In genomic region chr11:84871548-84872069, GRCm38 (mm10) we compare ENCODE assay signal across 8 mouse cellular contexts. TPM values are rescaled to one million over a fixed set of nuclear protein-coding genes. Genes with fewer than 3 reads are reported as not detected.
DNase-seq lines count a peak whose midpoint lies in the region; ATAC-seq and TF ChIP-seq lines count a peak whose summit lies in the region.

No protein-coding gene starts in this region.

- no peaks in the 10 kb centered on the region for H3K9me3 ChIP-seq in heart, postnatal 0 days (replicated peaks; ENCODE audit: control insufficient read depth, low read length)
- no peaks in the 10 kb centered on the region for H3K9me3 ChIP-seq in MEL (replicated peaks; ENCODE audit: insufficient read depth, low read length)
- no peaks in the 10 kb centered on the region for H3K9me3 ChIP-seq in hindbrain, embryonic 11.5 days (ENCODE audit: control insufficient read depth, low read length)
- H3K9me3 ChIP-seq in midbrain, embryonic 11.5 days (ENCODE audit: control insufficient read depth, low read length) = no peaks in the 10 kb centered on the region

- no peak for TF ChIP-seq POLR2A in MEL (IDR thresholded peaks at IDR 0.05; ENCODE audit: control insufficient read depth in 1 of 2, insufficient read depth in 1 of 2, low read depth in 1 of 2, low read length in 2 of 2, poor library complexity in 1 of 2)

- H3K4me3 ChIP-seq in heart, postnatal 0 days (ENCODE audit: low read depth, low read length) = peak overlapping the region; percentile 78
- peak overlapping the region; percentile 79 to 98 for H3K4me3 ChIP-seq in MEL (ENCODE audit: control insufficient read depth in 1 of 2, insufficient read depth in 1 of 2, low read depth in 2 of 2, low read length in 2 of 2)
- peak overlapping the region; percentile 95 for H3K4me3 ChIP-seq in hindbrain, embryonic 11.5 days (ENCODE audit: low read depth, low read length)
- peak overlapping the region; percentile 77 for H3K4me3 ChIP-seq in midbrain, embryonic 11.5 days (ENCODE audit: low read depth, low read length)

- TF ChIP-seq EP300 in heart, postnatal 0 days (IDR thresholded peaks at IDR 0.05; ENCODE audit: low read depth) = no peak
- no peak for TF ChIP-seq EP300 in MEL (IDR thresholded peaks at IDR 0.05; ENCODE audit: low read depth in 1 of 2, low read length in 2 of 2)

- peaks cover 37% of the 10 kb centered on the region for H3K79me2 ChIP-seq in MEL (ENCODE audit: control insufficient read depth, insufficient read depth, low read length, poor library complexity)

- no peaks in the 10 kb centered on the region for H3K27me3 ChIP-seq in heart, postnatal 0 days (ENCODE audit: control insufficient read depth, insufficient read depth, low read length)
- H3K27me3 ChIP-seq in MEL (ENCODE audit: control insufficient read depth in 1 of 2, insufficient read depth in 2 of 2, low read length in 2 of 2) = no peaks in the 10 kb centered on the region
- H3K27me3 ChIP-seq in hindbrain, embryonic 11.5 days (ENCODE audit: control insufficient read depth, insufficient read depth, low read length) = no peaks in the 10 kb centered on the region
- no peaks in the 10 kb centered on the region for H3K27me3 ChIP-seq in midbrain, embryonic 11.5 days (ENCODE audit: control insufficient read depth, insufficient read depth, low read length)

- H3K4me2 ChIP-seq in heart, postnatal 0 days (ENCODE audit: low read depth, low read length) = peak overlapping the region; percentile 72
- H3K4me2 ChIP-seq in hindbrain, embryonic 11.5 days (replicated peaks; ENCODE audit: low read depth, low read length) = peak overlapping the region; percentile 70
- H3K4me2 ChIP-seq in midbrain, embryonic 11.5 days = peak overlapping the region; percentile 71

- peaks cover 19% of the 10 kb centered on the region; the same call in 1 of the 2 replicates for H3K4me1 ChIP-seq in heart, postnatal 0 days (ENCODE audit: control insufficient read depth, insufficient read depth)
- peaks cover 9 to 27% of the 10 kb centered on the region in 2 experiments for H3K4me1 ChIP-seq in MEL (ENCODE audit: control insufficient read depth in 1 of 2, insufficient read depth in 2 of 2, low read length in 2 of 2)
- no peaks in the 10 kb centered on the region; the same call in 1 of the 2 replicates for H3K4me1 ChIP-seq in hindbrain, embryonic 11.5 days (replicated peaks; ENCODE audit: control insufficient read depth, insufficient read depth, low read length)
- H3K4me1 ChIP-seq in midbrain, embryonic 11.5 days (ENCODE audit: control insufficient read depth, insufficient read depth, low read length) = peaks cover 11% of the 10 kb centered on the region

- no peak for TF ChIP-seq RAD21 in MEL (IDR thresholded peaks at IDR 0.05; ENCODE audit: low read depth, low read length)

- H3K9ac ChIP-seq in heart, postnatal 0 days (replicated peaks; ENCODE audit: low read depth, low read length) = peak overlapping the region; percentile 92
- H3K9ac ChIP-seq in MEL (ENCODE audit: control insufficient read depth, low read depth, low read length, poor library complexity, severe bottlenecking) = peak overlapping the region; percentile 98
- no peak overlapping the region; the same call in none of the 2 replicates for H3K9ac ChIP-seq in hindbrain, embryonic 11.5 days (ENCODE audit: low read depth, low read length)
- peak overlapping the region; percentile 84 for H3K9ac ChIP-seq in midbrain, embryonic 11.5 days (ENCODE audit: low read length)

- DNase-seq in heart, postnatal 0 days (ENCODE audit: low spot score) = no peak
- DNase-seq in heart, adult 9 months (ENCODE audit: low spot score in 2 of 2) = no peak
- DNase-seq in MEL (ENCODE audit: low read depth, low spot score) = peak; percentile 54
- DNase-seq in hindbrain, embryonic 11.5 days (ENCODE audit: low spot score) = no peak
- DNase-seq in midbrain, embryonic 11.5 days (ENCODE audit: low spot score, missing footprints) = peak; percentile 77
- DNase-seq in ovary, postnatal 36 days (ENCODE audit: low spot score) = no peak
- DNase-seq in cerebellum, adult 11-12 months = no peak
- DNase-seq in spleen, postnatal 4 days (ENCODE audit: low spot score in 2 of 2) = no peak

- no peaks in the 10 kb centered on the region for H3K36me3 ChIP-seq in heart, postnatal 0 days (replicated peaks; ENCODE audit: control insufficient read depth, insufficient read depth, low read length)
- peaks cover 6 to 35% of the 10 kb centered on the region in 2 experiments for H3K36me3 ChIP-seq in MEL (ENCODE audit: control insufficient read depth in 1 of 2, insufficient read depth in 2 of 2, low read length in 2 of 2)
- H3K36me3 ChIP-seq in hindbrain, embryonic 11.5 days (ENCODE audit: control insufficient read depth, insufficient read depth, low read length) = no peaks in the 10 kb centered on the region
- H3K36me3 ChIP-seq in midbrain, embryonic 11.5 days (ENCODE audit: control insufficient read depth, insufficient read depth, low read length) = no peaks in the 10 kb centered on the region

- WGBS in heart, postnatal 0 days = 74% methylated on average over 4 of the region's 4 CpGs
- 86% methylated on average over 4 of the region's 4 CpGs for WGBS in hindbrain, embryonic 11.5 days
- WGBS in midbrain, embryonic 11.5 days = 81% methylated on average over 4 of the region's 4 CpGs

- no peak for ATAC-seq in heart, postnatal 0 days (ENCODE audit: insufficient read depth, low read depth)
- no peak for ATAC-seq in hindbrain, embryonic 11.5 days (ENCODE audit: low FRiP score)
- ATAC-seq in midbrain, embryonic 11.5 days (ENCODE audit: low FRiP score) = no peak

- TF ChIP-seq CTCF in heart, postnatal 0 days (IDR thresholded peaks at IDR 0.05; ENCODE audit: low read depth) = no peak
- TF ChIP-seq CTCF in MEL (IDR thresholded peaks at IDR 0.05 in 2 of 3, conservative IDR thresholded peaks at IDR 0.05 in 1 of 3; ENCODE audit: control insufficient read depth in 1 of 3, insufficient read depth in 1 of 3, low read depth in 2 of 3, low read length in 3 of 3, poor library complexity in 1 of 3, severe bottlenecking in 1 of 3) = no peak

- peak overlapping the region; percentile 99 for H3K27ac ChIP-seq in heart, postnatal 0 days (ENCODE audit: low read depth)
- H3K27ac ChIP-seq in MEL (ENCODE audit: control insufficient read depth, low read depth, low read length) = peak overlapping the region; percentile 92
- peak overlapping the region; percentile 98; the same call in 1 of the 2 replicates for H3K27ac ChIP-seq in hindbrain, embryonic 11.5 days (ENCODE audit: low read depth, low read length)
- H3K27ac ChIP-seq in midbrain, embryonic 11.5 days (ENCODE audit: low read depth, low read length) = peak overlapping the region; percentile 98; the same call in 1 of the 2 replicates

TF ChIP-seq in MEL, 35 proteins besides CTCF, POLR2A, EP300 and RAD21 (continues in another document):
- no peak for TF ChIP-seq RCOR1 (IDR thresholded peaks at IDR 0.05; ENCODE audit: low read depth, low read length)

RNA-seq across cellular contexts. Expression of gene Ggnbp2, which starts 1.0 kb away (rescaled TPM):
- total RNA-seq in heart, postnatal 0 days (2014; rRNA removed; ENCODE audit: low replicate concordance) = 31.2 and 35.0 TPM in 2 replicates
- polyA plus RNA-seq in heart, postnatal 0 days (2015; fragmentation: Nextera tagmentation; extraction: Ambion mirVana) = 37.2 and 39.4 TPM in 2 replicates
- 55.4 and 65.2 TPM in 2 replicates for total RNA-seq in MEL (2012; rRNA removed)
- polyA plus RNA-seq in MEL (2012; ENCODE audit: insufficient read depth in 1 of 2, insufficient read length in 2 of 2, low read depth in 1 of 2, low replicate concordance in 2 of 2, missing spikeins in 1 of 2) = 10 to 100 TPM; 83.0 to 89.6 TPM
- 77.1 and 77.3 TPM in 2 replicates for polyA plus RNA-seq in hindbrain, embryonic 11.5 days (2014; fragmentation: Nextera tagmentation; extraction: Ambion mirVana)
- 71.0 and 75.4 TPM in 2 replicates for polyA plus RNA-seq in midbrain, embryonic 11.5 days (2014; fragmentation: Nextera tagmentation; extraction: Ambion mirVana)

RNA-seq across cellular contexts. Expression of gene Myo19, which starts 8.3 kb away (rescaled TPM):
- total RNA-seq in heart, postnatal 0 days (2014; rRNA removed; ENCODE audit: low replicate concordance) = 2.1 and 12.6 TPM in 2 replicates
- polyA plus RNA-seq in heart, postnatal 0 days (2015; fragmentation: Nextera tagmentation; extraction: Ambion mirVana) = 2.6 and 3.0 TPM in 2 replicates
- total RNA-seq in MEL (2012; rRNA removed) = 11.5 and 14.9 TPM in 2 replicates
- polyA plus RNA-seq in MEL (2012; ENCODE audit: insufficient read depth in 1 of 2, insufficient read length in 2 of 2, low read depth in 1 of 2, low replicate concordance in 2 of 2, missing spikeins in 1 of 2) = 10 to 100 TPM in 1 of 2 experiments, not detected in 1; 27.1 TPM
- polyA plus RNA-seq in hindbrain, embryonic 11.5 days (2014; fragmentation: Nextera tagmentation; extraction: Ambion mirVana) = 7.2 and 7.7 TPM in 2 replicates
- polyA plus RNA-seq in midbrain, embryonic 11.5 days (2014; fragmentation: Nextera tagmentation; extraction: Ambion mirVana) = 7.5 and 7.7 TPM in 2 replicates

RNA-seq across cellular contexts. Expression of gene Pigw, which starts 8.5 kb away (rescaled TPM):
- 0.77 and 2.5 TPM in 2 replicates for total RNA-seq in heart, postnatal 0 days (2014; rRNA removed; ENCODE audit: low replicate concordance)
- polyA plus RNA-seq in heart, postnatal 0 days (2015; fragmentation: Nextera tagmentation; extraction: Ambion mirVana) = 1.6 and 2.1 TPM in 2 replicates
- 2.5 and 2.7 TPM in 2 replicates for total RNA-seq in MEL (2012; rRNA removed)
- 1 to 10 TPM in 1 of 2 experiments, not detected in 1; 3.5 TPM for polyA plus RNA-seq in MEL (2012; ENCODE audit: insufficient read depth in 1 of 2, insufficient read length in 2 of 2, low read depth in 1 of 2, low replicate concordance in 2 of 2, missing spikeins in 1 of 2)
- 3.8 and 4.0 TPM in 2 replicates for polyA plus RNA-seq in hindbrain, embryonic 11.5 days (2014; fragmentation: Nextera tagmentation; extraction: Ambion mirVana)
- 3.1 and 3.9 TPM in 2 replicates for polyA plus RNA-seq in midbrain, embryonic 11.5 days (2014; fragmentation: Nextera tagmentation; extraction: Ambion mirVana)

RNA-seq across cellular contexts. Expression of gene Dhrs11, which starts 42.8 kb away (rescaled TPM):
- 148 and 166 TPM in 2 replicates for total RNA-seq in heart, postnatal 0 days (2014; rRNA removed; ENCODE audit: low replicate concordance)
- 110 TPM in 2 replicates for polyA plus RNA-seq in heart, postnatal 0 days (2015; fragmentation: Nextera tagmentation; extraction: Ambion mirVana)
- 29.4 and 36.6 TPM in 2 replicates for total RNA-seq in MEL (2012; rRNA removed)
- polyA plus RNA-seq in MEL (2012; ENCODE audit: insufficient read depth in 1 of 2, insufficient read length in 2 of 2, low read depth in 1 of 2, low replicate concordance in 2 of 2, missing spikeins in 1 of 2) = 10 to 100 TPM in 1 of 2 experiments, not detected in 1; 37.7 TPM
- polyA plus RNA-seq in hindbrain, embryonic 11.5 days (2014; fragmentation: Nextera tagmentation; extraction: Ambion mirVana) = 12.4 and 15.2 TPM in 2 replicates
- polyA plus RNA-seq in midbrain, embryonic 11.5 days (2014; fragmentation: Nextera tagmentation; extraction: Ambion mirVana) = 12.2 and 12.6 TPM in 2 replicates

RNA-seq across cellular contexts. Expression of gene Znhit3, which starts 44.6 kb away (rescaled TPM):
- 21.1 and 31.0 TPM in 2 replicates for total RNA-seq in heart, postnatal 0 days (2014; rRNA removed; ENCODE audit: low replicate concordance)
- polyA plus RNA-seq in heart, postnatal 0 days (2015; fragmentation: Nextera tagmentation; extraction: Ambion mirVana) = 27.5 and 29.6 TPM in 2 replicates
- 67.7 and 76.1 TPM in 2 replicates for total RNA-seq in MEL (2012; rRNA removed)
- polyA plus RNA-seq in MEL (2012; ENCODE audit: insufficient read depth in 1 of 2, insufficient read length in 2 of 2, low read depth in 1 of 2, low replicate concordance in 2 of 2, missing spikeins in 1 of 2) = 10 to 100 TPM in 1 of 2 experiments, not detected in 1; 49.6 TPM
- polyA plus RNA-seq in hindbrain, embryonic 11.5 days (2014; fragmentation: Nextera tagmentation; extraction: Ambion mirVana) = 68.5 and 71.5 TPM in 2 replicates
- 69.4 and 72.4 TPM in 2 replicates for polyA plus RNA-seq in midbrain, embryonic 11.5 days (2014; fragmentation: Nextera tagmentation; extraction: Ambion mirVana)

Comparison
In these comparisons a context has a peak if more than half of its experiments do, and no peak if none do; other contexts are left out.
1. DNase-seq: peak in MEL (single experiment) and midbrain, embryonic 11.5 days (single experiment); none in heart, postnatal 0 days (single experiment), heart, adult 9 months (0 of 2), hindbrain, embryonic 11.5 days (single experiment), ovary, postnatal 36 days (single experiment), cerebellum, adult 11-12 months (single experiment) and spleen, postnatal 4 days (0 of 2).
2. Peak in every context shown above with its lines, with median percentiles within 50 percentile points of each other: H3K27ac ChIP-seq, H3K4me2 ChIP-seq and H3K4me3 ChIP-seq.